Mouse (Mus musculus): ENCODE data around the gene Slc35f4. TPM values are rescaled to one million over a fixed set of nuclear protein-coding genes. Genes with fewer than 3 reads are reported as not detected.
"Not testable (repeated sequence)": the region's sequence is repeated elsewhere in the genome, so short reads cannot be mapped to it uniquely, and the experiment has no call there.

The Slc35f4 gene
- polyA plus RNA-seq, 1 experiment from 2014 or later: 0.07 TPM

DNA sequence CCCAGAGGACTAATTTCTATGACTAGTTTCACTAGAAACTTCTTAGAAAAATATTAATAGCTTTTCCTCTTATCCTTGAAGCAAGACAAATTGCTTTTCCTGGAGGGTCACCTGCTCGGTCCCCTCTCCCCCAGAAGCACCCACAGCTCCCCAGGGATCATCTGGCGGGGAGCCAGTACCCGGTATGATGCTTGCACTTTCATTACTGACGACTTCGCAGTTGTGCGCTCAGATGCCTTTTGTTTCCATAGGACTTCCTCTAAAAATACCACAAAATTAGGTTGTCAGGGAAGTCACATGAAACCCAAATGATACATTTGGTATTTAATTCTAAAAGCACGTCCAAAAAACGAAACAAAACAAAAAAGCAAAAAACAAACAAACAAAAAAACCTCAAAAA, 225.5 kb downstream of the Slc35f4 start:
- WGBS: 78% methylated on average over 8 of the region's 8 CpGs
- Histone ChIP-seq H3K4me3 (no peak overlapping the region), H3K27me3 (replicated peaks; ENCODE audit: low read depth, poor library complexity, severe bottlenecking) (no peaks in the 10 kb centered on the region), H3K4me1 (peaks cover 6% of the 10 kb centered on the region), H3K9me3 (no peaks in the 10 kb centered on the region), H3K27ac (replicated peaks) (no peak overlapping the region), H3K36me3 (replicated peaks) (no peaks in the 10 kb centered on the region)
- no peak for DNase-seq (ENCODE audit: low spot score)

- WGBS: 29% methylated on average over 4 of the region's 4 CpGs
- no peak for DNase-seq (ENCODE audit: low spot score)
- Histone ChIP-seq H3K36me3 (replicated peaks) (no peaks in the 10 kb centered on the region), H3K27me3 (replicated peaks; ENCODE audit: low read depth, poor library complexity, severe bottlenecking) (no peaks in the 10 kb centered on the region), H3K4me1 (no peaks in the 10 kb centered on the region), H3K9me3 (no peaks in the 10 kb centered on the region), H3K27ac (replicated peaks) (no peak overlapping the region), H3K4me3 (no peak overlapping the region)
Observed at GRCm38 (mm10) chr14:49293802-49294449, 231.9 kb downstream of the Slc35f4 start.

GRCm38 (mm10) chr14:49290029-49290745, 235.7 kb downstream of the Slc35f4 start:
- 87% methylated on average over 3 of the region's 3 CpGs for WGBS
- H3K4me3 ChIP-seq: no peak overlapping the region
- no peaks in the 10 kb centered on the region for H3K27me3 ChIP-seq (replicated peaks; ENCODE audit: low read depth, poor library complexity, severe bottlenecking)
- no peak overlapping the region for H3K27ac ChIP-seq (replicated peaks)
- no peaks in the 10 kb centered on the region for H3K9me3 ChIP-seq
- DNase-seq (ENCODE audit: low spot score): no peak
- H3K4me1 ChIP-seq: no peaks in the 10 kb centered on the region
- no peaks in the 10 kb centered on the region for H3K36me3 ChIP-seq (replicated peaks)

GRCm38 (mm10) chr14:49283784-49284655, 241.8 kb downstream of the Slc35f4 start:
- 86% methylated on average over 7 of the region's 7 CpGs for WGBS
- no peaks in the 10 kb centered on the region for H3K27me3 ChIP-seq (replicated peaks; ENCODE audit: low read depth, poor library complexity, severe bottlenecking)
- no peaks in the 10 kb centered on the region for H3K4me1 ChIP-seq
- no peak overlapping the region for H3K27ac ChIP-seq (replicated peaks)
- H3K9me3 ChIP-seq: no peaks in the 10 kb centered on the region
- no peak for DNase-seq (ENCODE audit: low spot score)
- H3K4me3 ChIP-seq: no peak overlapping the region
- no peaks in the 10 kb centered on the region for H3K36me3 ChIP-seq (replicated peaks)

GRCm38 (mm10) chr14:49278880-49279279, 247.0 kb downstream of the Slc35f4 start:
- no peak for DNase-seq (ENCODE audit: low spot score)
- H3K27ac ChIP-seq (replicated peaks): no peak overlapping the region
- WGBS: 82% methylated on average over 6 of the region's 6 CpGs

DNA sequence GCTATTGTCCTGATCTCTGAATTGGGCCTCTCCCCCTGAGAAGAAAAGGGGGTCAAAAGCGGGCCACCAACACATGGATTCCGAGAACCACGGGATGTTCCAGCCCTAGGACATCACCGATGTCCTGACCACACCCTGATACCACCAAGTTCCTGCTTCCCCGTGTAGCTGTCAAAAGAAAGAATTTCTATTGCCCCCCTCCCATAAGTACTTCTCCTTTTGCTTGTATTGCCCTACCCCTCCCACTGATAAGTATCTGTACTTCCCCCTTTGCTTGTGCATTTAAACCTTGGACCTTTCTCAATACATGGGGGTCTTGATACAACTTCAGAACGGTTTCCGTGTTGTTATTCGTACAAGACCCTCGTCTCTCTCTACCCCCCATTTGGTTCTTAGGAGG, 247.4 kb downstream of the Slc35f4 start:
- not testable (repeated sequence) for H3K36me3 ChIP-seq (replicated peaks); H3K27ac ChIP-seq (replicated peaks); DNase-seq (ENCODE audit: low spot score); H3K27me3 ChIP-seq (replicated peaks; ENCODE audit: low read depth, poor library complexity, severe bottlenecking); H3K4me1 ChIP-seq; H3K4me3 ChIP-seq; H3K9me3 ChIP-seq
- whole genome bisulfite sequencing: 96% methylated on average over 9 of the region's 9 CpGs

More at GRCm38 (mm10) chr14:49278880-49279279, 247.0 kb downstream of the Slc35f4 start:
- Histone ChIP-seq H3K4me1 (no peaks in the 10 kb centered on the region), H3K36me3 (replicated peaks) (no peaks in the 10 kb centered on the region), H3K9me3 (no peaks in the 10 kb centered on the region), H3K27me3 (replicated peaks; ENCODE audit: low read depth, poor library complexity, severe bottlenecking) (no peaks in the 10 kb centered on the region), H3K4me3 (no peak overlapping the region)

DNA sequence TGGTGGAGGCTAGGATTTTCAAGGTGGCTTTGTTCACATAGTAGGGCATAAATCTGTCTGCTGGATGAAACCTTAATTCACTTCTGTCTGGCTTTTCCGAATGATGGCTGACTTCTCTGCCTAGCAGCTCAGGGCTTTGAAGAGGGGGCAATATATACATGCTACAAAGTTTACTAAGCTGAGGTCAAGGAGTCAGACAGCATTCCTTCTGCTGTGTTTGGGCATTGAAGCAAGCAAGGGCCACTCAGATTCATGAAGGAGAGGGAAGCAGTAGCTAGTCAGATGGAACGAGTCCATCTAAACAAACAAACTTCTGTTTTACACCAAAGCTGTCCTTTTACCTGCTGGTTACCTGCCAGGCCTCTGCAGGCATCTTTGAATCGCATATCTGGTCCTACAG, 248.2 kb downstream of the Slc35f4 start:
- no peak for DNase-seq (ENCODE audit: low spot score)
- no peaks in the 10 kb centered on the region for H3K27me3 ChIP-seq (replicated peaks; ENCODE audit: low read depth, poor library complexity, severe bottlenecking)
- H3K4me1 ChIP-seq: no peaks in the 10 kb centered on the region
- no peak overlapping the region for H3K4me3 ChIP-seq
- WGBS: 80% methylated on average over 3 of the region's 3 CpGs
- H3K9me3 ChIP-seq: no peaks in the 10 kb centered on the region
- H3K27ac ChIP-seq (replicated peaks): no peak overlapping the region
- H3K36me3 ChIP-seq (replicated peaks): no peaks in the 10 kb centered on the region

DNA sequence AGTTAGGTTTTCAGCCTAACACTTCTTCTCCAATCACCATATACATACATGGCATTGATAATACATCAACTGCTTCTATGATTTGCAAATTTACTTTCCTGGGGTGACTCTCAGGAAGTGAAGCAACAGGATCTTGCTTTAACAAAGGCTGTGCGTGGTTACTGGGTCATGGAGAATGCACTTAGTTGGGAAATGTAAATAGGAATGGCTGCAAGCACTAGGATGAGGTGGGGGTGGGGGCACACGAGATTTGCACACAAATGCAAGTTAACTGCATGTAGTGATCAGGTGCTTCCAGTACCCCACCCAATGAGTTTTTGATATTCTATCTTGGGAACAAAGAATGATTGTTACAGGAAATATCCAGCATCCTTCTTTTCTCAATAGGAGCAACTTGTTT, 250.5 kb downstream of the Slc35f4 start:
- Histone ChIP-seq H3K4me1 (no peaks in the 10 kb centered on the region), H3K36me3 (replicated peaks) (no peaks in the 10 kb centered on the region), H3K9me3 (no peaks in the 10 kb centered on the region), H3K27ac (replicated peaks) (no peak overlapping the region), H3K27me3 (replicated peaks; ENCODE audit: low read depth, poor library complexity, severe bottlenecking) (no peaks in the 10 kb centered on the region), H3K4me3 (no peak overlapping the region)
- WGBS: 50% methylated on average over 2 of the region's 2 CpGs
- DNase-seq (ENCODE audit: low spot score): no peak

DNA sequence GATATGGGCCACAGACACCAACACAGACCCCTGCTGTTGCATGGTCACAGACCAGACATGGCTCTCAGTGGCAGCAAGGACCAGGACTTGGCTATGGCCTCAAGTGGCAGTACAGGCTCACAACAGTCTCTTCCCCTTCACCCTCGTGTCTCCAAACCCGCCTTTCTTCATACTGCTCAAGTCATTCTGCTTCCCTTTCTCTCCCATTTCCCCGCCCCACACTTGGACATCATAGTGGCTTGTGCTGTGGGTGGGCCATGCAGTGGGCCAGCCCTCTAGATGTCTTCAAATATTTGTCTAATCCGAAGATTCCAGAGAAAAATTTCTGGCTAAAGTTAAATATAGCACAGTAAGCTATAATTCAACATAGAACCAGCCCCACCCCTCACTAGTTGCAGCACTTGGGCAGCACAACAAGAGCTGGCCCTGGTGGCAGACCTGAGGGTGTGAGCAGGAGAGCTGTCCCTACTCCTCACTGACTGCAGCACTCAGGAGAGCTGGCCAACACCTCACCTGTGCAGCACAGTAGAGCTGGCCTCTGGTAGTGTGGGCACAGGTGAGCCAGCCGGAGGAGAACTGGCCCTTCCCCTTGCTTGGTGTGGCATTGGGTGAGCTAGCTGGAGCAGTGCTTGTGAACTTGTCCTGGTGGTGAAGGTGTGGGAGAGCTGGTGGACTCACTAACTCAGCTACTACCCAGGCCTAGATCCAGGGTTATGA, 260.4 kb downstream of the Slc35f4 start:
- no peaks in the 10 kb centered on the region for H3K27me3 ChIP-seq (replicated peaks; ENCODE audit: low read depth, poor library complexity, severe bottlenecking)
- H3K4me3 ChIP-seq: no peak overlapping the region
- WGBS: 83% methylated on average over 5 of the region's 5 CpGs
- H3K36me3 ChIP-seq (replicated peaks): no peaks in the 10 kb centered on the region
- DNase-seq (ENCODE audit: low spot score): no peak
- H3K9me3 ChIP-seq: no peaks in the 10 kb centered on the region
- no peaks in the 10 kb centered on the region for H3K4me1 ChIP-seq
- no peak overlapping the region for H3K27ac ChIP-seq (replicated peaks)

Small RNA genes within 50 kb of the gene (microRNA-seq; reads per million reads assigned to microRNA genes)
- not detected for gene Gm22949
